Mouse (Mus musculus): Measurements from ENCODE around the gene Mapk6.
"Not testable (repeated sequence)": the region's sequence is repeated elsewhere in the genome, so short reads cannot be mapped to it uniquely, and the experiment has no call there.

The Mapk6 gene

GRCm38 (mm10) chr9:75409852-75410378 lies at the start of gene Mapk6:
TSS of gene Mapk6 (minus strand) at chr9:75410005.
- DNase-seq = peak; percentile 98

GRCm38 (mm10) chr9:75455684-75456083 lies 45.9 kb upstream of the Mapk6 start:
- DNase-seq = no peak

- DNase-seq = no peak
These were observed 44.2 kb upstream of the Mapk6 start for GRCm38 (mm10) chr9:75453994-75454393.

- no peak for DNase-seq
These were observed 38.2 kb upstream of the Mapk6 start for GRCm38 (mm10) chr9:75448021-75448420.

GRCm38 (mm10) chr9:75446574-75446973 lies 36.8 kb upstream of the Mapk6 start:
- DNase-seq = not testable (repeated sequence)

GRCm38 (mm10) chr9:75444981-75445380 lies 35.2 kb upstream of the Mapk6 start:
- no peak for DNase-seq

- DNase-seq = no peak
These were observed 31.9 kb upstream of the Mapk6 start for GRCm38 (mm10) chr9:75441691-75442131.

- peak; percentile 90 for DNase-seq
These were observed 31.2 kb upstream of the Mapk6 start, which contains the start of gene Leo1 for GRCm38 (mm10) chr9:75440796-75441666. TSS of gene Leo1 (plus strand) at chr9:75441524.

GRCm38 (mm10) chr9:75437653-75438385 lies 28.0 kb upstream of the Mapk6 start:
- DNase-seq = no peak

- DNase-seq = peak; percentile 26
These were observed 26.1 kb upstream of the Mapk6 start for GRCm38 (mm10) chr9:75435918-75436317.

- no peak for DNase-seq
These were observed 25.5 kb upstream of the Mapk6 start for GRCm38 (mm10) chr9:75435291-75435690.

GRCm38 (mm10) chr9:75434872-75435271 lies 25.1 kb upstream of the Mapk6 start:
- DNase-seq = no peak

GRCm38 (mm10) chr9:75434172-75434793 lies 24.5 kb upstream of the Mapk6 start:
- no peak for DNase-seq

- no peak for DNase-seq
These were observed 22.9 kb upstream of the Mapk6 start for GRCm38 (mm10) chr9:75432694-75433093.

- peak; percentile 12 for DNase-seq
These were observed 21.2 kb upstream of the Mapk6 start for GRCm38 (mm10) chr9:75430822-75431621.

GRCm38 (mm10) chr9:75429657-75430056 lies 19.9 kb upstream of the Mapk6 start:
- no peak for DNase-seq

GRCm38 (mm10) chr9:75429040-75429439 lies 19.2 kb upstream of the Mapk6 start:
- no peak for DNase-seq

- no peak for DNase-seq
These were observed 18.4 kb upstream of the Mapk6 start for GRCm38 (mm10) chr9:75428274-75428600.

GRCm38 (mm10) chr9:75427366-75428273 lies 17.8 kb upstream of the Mapk6 start:
- DNase-seq = no peak

- DNase-seq = no peak
These were observed 16.1 kb upstream of the Mapk6 start for GRCm38 (mm10) chr9:75425796-75426391.
